18 mouse cellular contexts compared by ENCODE assay signal in the genomic region with DNA sequence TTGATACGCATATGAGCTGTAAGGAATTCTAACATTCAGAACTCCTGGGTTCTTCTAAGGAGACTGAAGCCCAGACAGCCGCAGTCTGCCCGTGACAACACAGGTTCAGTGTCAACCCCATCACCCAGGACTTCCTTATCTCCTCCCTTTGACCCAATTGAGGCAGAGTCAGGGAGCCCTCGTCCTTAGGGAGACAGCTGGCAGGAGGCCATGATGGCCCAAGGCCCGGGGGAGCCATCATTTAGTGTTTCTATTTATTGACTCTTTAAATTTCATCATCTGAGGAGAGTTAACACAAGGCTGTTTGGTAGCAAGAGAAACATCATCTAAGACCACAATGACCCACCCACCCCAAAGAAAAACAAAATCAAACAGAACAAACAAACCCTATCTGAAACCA. TPM values are rescaled to one million over a fixed set of nuclear protein-coding genes. Genes with fewer than 3 reads are reported as not detected.
DNase-seq lines count a peak whose midpoint lies in the region; ATAC-seq lines count a peak whose summit lies in the region.
"Had no signal": no experiment of that assay in that cellular context is flagged by ENCODE, and none has a peak within 500 bp of the region (broad histone marks: within the 10 kb centered on the region; RNA-seq: fewer than 3 reads in every experiment).

No protein-coding gene starts in this region.

- peaks cover 20% of the 10 kb centered on the region for H3K36me3 ChIP-seq in heart, embryonic 11.5 days (ENCODE audit: control insufficient read depth, insufficient read depth, low read length)
- H3K36me3 ChIP-seq in forebrain, embryonic 10.5 days (replicated peaks): peaks cover 56% of the 10 kb centered on the region
- H3K36me3 ChIP-seq in midbrain, embryonic 11.5 days (ENCODE audit: control insufficient read depth, insufficient read depth, low read length): peaks cover 16% of the 10 kb centered on the region
- peaks cover 25% of the 10 kb centered on the region for H3K36me3 ChIP-seq in midbrain, embryonic 13.5 days

- peak; percentile 73 to 74 for DNase-seq in heart, adult 18-20 months
- peak; percentile 43 for DNase-seq in ovary, adult 18-20 months (ENCODE audit: low spot score)
- no peak for DNase-seq in ovary, postnatal 14 days (ENCODE audit: low spot score)
- DNase-seq in heart, postnatal 36 days: peak; percentile 52 to 56
- no peak for DNase-seq in forebrain, embryonic 10.5 days (ENCODE audit: extremely low spot score, low spot score)
- no peak for DNase-seq in midbrain, embryonic 11.5 days (ENCODE audit: low spot score, missing footprints)
- DNase-seq: cerebellum, postnatal 10 days; lung, adult 18-20 months; right cerebral cortex, adult 18-20 months; thymus, postnatal 25 days had no signal

- H3K4me2 ChIP-seq in heart, embryonic 11.5 days: no peak overlapping the region
- H3K4me2 ChIP-seq in midbrain, embryonic 11.5 days: no peak overlapping the region
- H3K4me2 ChIP-seq in midbrain, embryonic 13.5 days (replicated peaks): no peak overlapping the region
- H3K4me2 ChIP-seq: forebrain, embryonic 15.5 days; hindbrain, embryonic 14.5 days; limb, embryonic 15.5 days had no signal

- intact Hi-C loops in heart, postnatal 36 days (cut with DNase I): no loop called here

- no peak overlapping the region for H3K4me3 ChIP-seq in heart, embryonic 11.5 days (ENCODE audit: low read depth, low read length)
- H3K4me3 ChIP-seq in forebrain, embryonic 10.5 days: no peak overlapping the region
- H3K4me3 ChIP-seq in midbrain, embryonic 11.5 days (ENCODE audit: low read depth, low read length): no peak overlapping the region
- no peak overlapping the region for H3K4me3 ChIP-seq in midbrain, embryonic 13.5 days (replicated peaks)
- H3K4me3 ChIP-seq: forebrain, embryonic 15.5 days; limb, embryonic 15.5 days had no signal

- H3K27me3 ChIP-seq in heart, embryonic 11.5 days (ENCODE audit: control insufficient read depth, insufficient read depth, low read length): no peaks in the 10 kb centered on the region
- no peaks in the 10 kb centered on the region for H3K27me3 ChIP-seq in forebrain, embryonic 10.5 days (ENCODE audit: poor library complexity, severe bottlenecking)
- H3K27me3 ChIP-seq in midbrain, embryonic 11.5 days (ENCODE audit: control insufficient read depth, insufficient read depth, low read length): no peaks in the 10 kb centered on the region
- H3K27me3 ChIP-seq in midbrain, embryonic 13.5 days: no peaks in the 10 kb centered on the region
- H3K27me3 ChIP-seq: forebrain, embryonic 15.5 days; limb, embryonic 15.5 days had no signal

- H3K27ac ChIP-seq in heart, embryonic 11.5 days (ENCODE audit: low read depth, low read length): no peak overlapping the region
- H3K27ac ChIP-seq in forebrain, embryonic 10.5 days: no peak overlapping the region
- H3K27ac ChIP-seq in midbrain, embryonic 11.5 days (ENCODE audit: low read depth, low read length): no peak overlapping the region
- no peak overlapping the region for H3K27ac ChIP-seq in midbrain, embryonic 13.5 days
- H3K27ac ChIP-seq: forebrain, embryonic 15.5 days; hindbrain, embryonic 14.5 days; limb, embryonic 15.5 days; stomach, postnatal 0 days had no signal

- H3K9ac ChIP-seq in heart, embryonic 11.5 days (ENCODE audit: low read depth, low read length): no peak overlapping the region
- H3K9ac ChIP-seq in midbrain, embryonic 11.5 days (ENCODE audit: low read length): no peak overlapping the region
- no peak overlapping the region for H3K9ac ChIP-seq in midbrain, embryonic 13.5 days (replicated peaks)
- H3K9ac ChIP-seq: forebrain, embryonic 15.5 days; hindbrain, embryonic 14.5 days; limb, embryonic 15.5 days had no signal

- no peak for ATAC-seq in heart, embryonic 11.5 days (replicated peaks; ENCODE audit: insufficient number of reproducible peaks, low FRiP score, low TSS enrichment)
- ATAC-seq in midbrain, embryonic 11.5 days (ENCODE audit: low FRiP score): no peak
- ATAC-seq in midbrain, embryonic 13.5 days: no peak
- ATAC-seq: activated CD4-positive, CD25-positive, alpha-beta regulatory T cell, adult 4 months; forebrain, embryonic 15.5 days; intestine, embryonic 16.5 days had no signal

- H3K4me1 ChIP-seq in heart, embryonic 11.5 days (ENCODE audit: control insufficient read depth, insufficient read depth, low read length): peaks cover 8% of the 10 kb centered on the region
- H3K4me1 ChIP-seq in forebrain, embryonic 10.5 days: peaks cover 10% of the 10 kb centered on the region; the same call in 1 of the 2 replicates
- H3K4me1 ChIP-seq in midbrain, embryonic 11.5 days (ENCODE audit: control insufficient read depth, insufficient read depth, low read length): no peaks in the 10 kb centered on the region
- H3K4me1 ChIP-seq in midbrain, embryonic 13.5 days (replicated peaks): no peaks in the 10 kb centered on the region
- H3K4me1 ChIP-seq: forebrain, embryonic 15.5 days had no signal

- no peaks in the 10 kb centered on the region for H3K9me3 ChIP-seq in heart, embryonic 11.5 days (replicated peaks; ENCODE audit: control insufficient read depth, low read length)
- no peaks in the 10 kb centered on the region for H3K9me3 ChIP-seq in forebrain, embryonic 10.5 days
- no peaks in the 10 kb centered on the region for H3K9me3 ChIP-seq in midbrain, embryonic 11.5 days (ENCODE audit: control insufficient read depth, low read length)
- no peaks in the 10 kb centered on the region for H3K9me3 ChIP-seq in midbrain, embryonic 13.5 days
- H3K9me3 ChIP-seq: forebrain, embryonic 15.5 days; limb, embryonic 15.5 days had no signal

- WGBS in heart, embryonic 11.5 days (ENCODE audit: insufficient replicate concordance): 65% methylated on average over 5 of the region's 5 CpGs
- WGBS in forebrain, embryonic 10.5 days: 88% methylated on average over 5 of the region's 5 CpGs
- 89% methylated on average over 5 of the region's 5 CpGs for WGBS in midbrain, embryonic 11.5 days
- 93% methylated on average over 5 of the region's 5 CpGs for WGBS in midbrain, embryonic 13.5 days

RNA-seq across cellular contexts. Expression of gene Relt, which starts 8.6 kb away (rescaled TPM):
- total RNA-seq in heart, adult 18-20 months (2021): 1 to 10 TPM; 4.5 to 5.4 TPM
- polyA plus RNA-seq in heart, embryonic 11.5 days (2014; fragmentation: Nextera tagmentation; extraction: Ambion mirVana): 2.3 and 3.0 TPM in 2 replicates
- 1 to 10 TPM; 2.1 to 3.1 TPM for total RNA-seq in heart, postnatal 36 days (2021)
- polyA plus RNA-seq in forebrain, embryonic 10.5 days (2016; fragmentation: Nextera tagmentation; extraction: Ambion mirVana): 5.0 and 5.7 TPM in 2 replicates
- polyA plus RNA-seq in midbrain, embryonic 11.5 days (2014; fragmentation: Nextera tagmentation; extraction: Ambion mirVana): 1.7 and 2.2 TPM in 2 replicates
- 2.7 and 3.5 TPM in 2 replicates for polyA plus RNA-seq in midbrain, embryonic 13.5 days (2015; fragmentation: Nextera tagmentation; extraction: Ambion mirVana)

Comparison
In these comparisons a context has a peak if more than half of its experiments do, and no peak if none do; other contexts are left out.
1. DNase-seq: peak in heart, adult 18-20 months (2 of 2), ovary, adult 18-20 months (single experiment) and heart, postnatal 36 days (2 of 2); none in ovary, postnatal 14 days (single experiment), forebrain, embryonic 10.5 days (single experiment) and midbrain, embryonic 11.5 days (single experiment).